Mouse (Mus musculus) large intestine, adult 2 months (tissue): ENCODE results near the gene Ak9. TPM values are rescaled to one million over a fixed set of nuclear protein-coding genes. Genes with fewer than 3 reads are reported as not detected.

Experiments used
- DNase-seq: peaks from one replicate; pipeline ENCODE4 v3.0.0-alpha.2; 2012; ENCODE audit warnings: low read depth, low spot score
- WGBS: fragments of 180-500 bp; shearing (Covaris S2); methylation state at CpG from one replicate; pipeline ENCODE4 v1.1.7; 2018; 5-methylcytosine and 5-hydroxymethylcytosine counted together
- polyA plus RNA-seq: library from polyadenylated mRNA; depleted of rRNA; stranded (reverse); fragments of >200 nt; gene quantifications from 2 replicates; pipeline ENCODE4 v1.2.3, GENCODE M21; 2012; rRNA removed

The Ak9 gene
- polyA plus RNA-seq, 1 experiment = not detected

GRCm38 (mm10) chr10:41477278-41478181 lies 173.8 kb downstream of the Ak9 start:
- WGBS = 4% methylated on average over 20 of the region's 20 CpGs
- DNase-seq = no peak

- 73% methylated on average over 3 of the region's 3 CpGs for whole genome bisulfite sequencing
- no peak for DNase-seq
Observed at GRCm38 (mm10) chr10:41479961-41480360, 176.2 kb downstream of the Ak9 start.

GRCm38 (mm10) chr10:41480938-41481880 lies 177.4 kb downstream of the Ak9 start:
- whole genome bisulfite sequencing = 81% methylated on average over 33 of the region's 33 CpGs

GRCm38 (mm10) chr10:41482446-41482845 lies 178.7 kb downstream of the Ak9 start:
- WGBS = 81% methylated on average over 7 of the region's 7 CpGs
- DNase-seq = no peak

More at GRCm38 (mm10) chr10:41480938-41481880, 177.4 kb downstream of the Ak9 start:
- no peak for DNase-seq

Other genes starting within 250 kb of the Ak9 start
- 0.16 and 0.33 TPM in 2 replicates for gene Gpr6, start 231.7 kb upstream of the Ak9 start, polyA plus RNA-seq
- gene Fig4, start 720 bp upstream of the Ak9 start, polyA plus RNA-seq = 8.4 and 11.0 TPM in 2 replicates
- gene Zbtb24, start 146.4 kb downstream of the Ak9 start, polyA plus RNA-seq = 10.6 and 16.9 TPM in 2 replicates
- gene Mical1, start 172.3 kb downstream of the Ak9 start, polyA plus RNA-seq = 48.8 and 137 TPM in 2 replicates
- gene Smpd2, start 186.4 kb downstream of the Ak9 start, polyA plus RNA-seq = 106 and 123 TPM in 2 replicates
- gene Ppil6, start 186.5 kb downstream of the Ak9 start, polyA plus RNA-seq = 0.40 and 0.47 TPM in 2 replicates
- 115 and 143 TPM in 2 replicates for gene Cd164, start 215.4 kb downstream of the Ak9 start, polyA plus RNA-seq